ENCODE assay signal across 13 mouse cellular contexts in the genomic region with DNA sequence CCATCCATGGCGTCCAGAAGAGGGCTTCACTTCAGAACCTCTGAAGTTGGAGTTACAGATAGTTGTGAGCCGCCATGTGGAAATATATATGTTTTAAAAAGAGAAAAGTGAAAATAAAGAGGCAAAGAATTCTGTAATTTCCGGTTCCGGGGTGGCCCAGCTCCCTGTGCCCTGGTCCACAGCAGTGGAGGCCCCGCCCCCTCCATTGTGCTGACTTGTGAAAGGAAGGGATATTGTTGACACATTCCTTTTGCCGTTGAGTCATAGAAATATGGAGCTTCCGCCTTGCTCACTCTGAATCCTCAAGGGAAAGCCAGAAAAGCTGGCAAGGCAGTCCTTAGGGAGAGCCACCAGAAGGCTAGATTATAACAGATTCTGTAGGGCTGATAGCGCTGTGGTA. TPM values are rescaled to one million over a fixed set of nuclear protein-coding genes. Genes with fewer than 3 reads are reported as not detected.
DNase-seq lines count a peak whose midpoint lies in the region; ATAC-seq and TF ChIP-seq lines count a peak whose summit lies in the region.
"Had no signal": no experiment of that assay in that cellular context is flagged by ENCODE, and none has a peak within 500 bp of the region (broad histone marks: within the 10 kb centered on the region; RNA-seq: fewer than 3 reads in every experiment).

No protein-coding gene starts in this region.

- no peak overlapping the region for H3K4me2 ChIP-seq in kidney, embryonic 14.5 days (replicated peaks; ENCODE audit: low read depth, low read length)
- no peak overlapping the region for H3K4me2 ChIP-seq in lung, embryonic 14.5 days
- H3K4me2 ChIP-seq in midbrain, embryonic 11.5 days: no peak overlapping the region
- H3K4me2 ChIP-seq: heart, embryonic 13.5 days had no signal

- no peaks in the 10 kb centered on the region for H3K27me3 ChIP-seq in kidney, embryonic 14.5 days (ENCODE audit: control insufficient read depth, insufficient read depth, low read length)
- H3K27me3 ChIP-seq in lung, embryonic 14.5 days (ENCODE audit: insufficient read depth, low read length): no peaks in the 10 kb centered on the region
- no peaks in the 10 kb centered on the region for H3K27me3 ChIP-seq in midbrain, embryonic 11.5 days (ENCODE audit: control insufficient read depth, insufficient read depth, low read length)

- H3K4me3 ChIP-seq in kidney, embryonic 14.5 days (ENCODE audit: low read length): no peak overlapping the region
- no peak overlapping the region for H3K4me3 ChIP-seq in lung, embryonic 14.5 days (ENCODE audit: low read depth, low read length)
- no peak overlapping the region for H3K4me3 ChIP-seq in midbrain, embryonic 11.5 days (ENCODE audit: low read depth, low read length)
- H3K4me3 ChIP-seq: heart, embryonic 13.5 days had no signal

- no peaks in the 10 kb centered on the region for H3K36me3 ChIP-seq in kidney, embryonic 14.5 days (ENCODE audit: control insufficient read depth, insufficient read depth, low read length)
- no peaks in the 10 kb centered on the region for H3K36me3 ChIP-seq in lung, embryonic 14.5 days (ENCODE audit: insufficient read depth)
- H3K36me3 ChIP-seq in midbrain, embryonic 11.5 days (ENCODE audit: control insufficient read depth, insufficient read depth, low read length): no peaks in the 10 kb centered on the region
- H3K36me3 ChIP-seq: heart, embryonic 13.5 days had no signal

- H3K9ac ChIP-seq in kidney, embryonic 14.5 days (ENCODE audit: low read depth, low read length): no peak overlapping the region
- no peak overlapping the region for H3K9ac ChIP-seq in lung, embryonic 14.5 days
- H3K9ac ChIP-seq in midbrain, embryonic 11.5 days (ENCODE audit: low read length): no peak overlapping the region
- H3K9ac ChIP-seq: heart, embryonic 13.5 days had no signal

- no peaks in the 10 kb centered on the region for H3K4me1 ChIP-seq in kidney, embryonic 14.5 days (ENCODE audit: control insufficient read depth, insufficient read depth, low read length)
- no peaks in the 10 kb centered on the region for H3K4me1 ChIP-seq in lung, embryonic 14.5 days (ENCODE audit: insufficient read depth)
- no peaks in the 10 kb centered on the region for H3K4me1 ChIP-seq in midbrain, embryonic 11.5 days (ENCODE audit: control insufficient read depth, insufficient read depth, low read length)
- H3K4me1 ChIP-seq: heart, embryonic 13.5 days had no signal

- H3K27ac ChIP-seq in kidney, embryonic 14.5 days (ENCODE audit: low read depth, low read length): no peak overlapping the region
- no peak overlapping the region for H3K27ac ChIP-seq in lung, embryonic 14.5 days (ENCODE audit: low read depth)
- H3K27ac ChIP-seq in midbrain, embryonic 11.5 days (ENCODE audit: low read depth, low read length): no peak overlapping the region
- H3K27ac ChIP-seq: heart, embryonic 13.5 days had no signal

- ATAC-seq in kidney, embryonic 14.5 days (ENCODE audit: low FRiP score, low TSS enrichment): no peak
- ATAC-seq in lung, embryonic 14.5 days (ENCODE audit: insufficient read depth): peak; percentile 44; the same call in 1 of the 2 replicates
- ATAC-seq in midbrain, embryonic 11.5 days (ENCODE audit: low FRiP score): no peak

- no peak for TF ChIP-seq CTCF in lung, embryonic 14.5 days (IDR thresholded peaks at IDR 0.05; ENCODE audit: low read depth)

- H3K9me3 ChIP-seq in kidney, embryonic 14.5 days (ENCODE audit: control insufficient read depth, low read length): no peaks in the 10 kb centered on the region
- H3K9me3 ChIP-seq in lung, embryonic 14.5 days (ENCODE audit: low read depth, low read length): no peaks in the 10 kb centered on the region
- H3K9me3 ChIP-seq in midbrain, embryonic 11.5 days (ENCODE audit: control insufficient read depth, low read length): no peaks in the 10 kb centered on the region
- H3K9me3 ChIP-seq: heart, embryonic 13.5 days had no signal

- WGBS in kidney, embryonic 14.5 days: 80% methylated on average over 8 of the region's 8 CpGs
- WGBS in lung, embryonic 14.5 days: 64% methylated on average over 8 of the region's 8 CpGs
- 86% methylated on average over 8 of the region's 8 CpGs for WGBS in midbrain, embryonic 11.5 days

- peak; percentile 14 for DNase-seq in adrenal gland, adult 2 months
- DNase-seq in adrenal gland, adult 18-20 months (ENCODE audit: low spot score in 2 of 2): no peak
- DNase-seq in kidney, postnatal 14 days: peak; percentile 19
- DNase-seq in lung, embryonic 14.5 days: peak; percentile 59
- peak; percentile 79 for DNase-seq in urinary bladder, postnatal 14 days (ENCODE audit: low spot score)
- no peak for DNase-seq in midbrain, embryonic 11.5 days (ENCODE audit: low spot score, missing footprints)
- DNase-seq in embryo, embryonic 10 days (ENCODE audit: low spot score): no peak
- DNase-seq: cerebellum, adult 18-20 months had no signal

RNA-seq across cellular contexts. Expression of a gene that starts 9.5 kb away (rescaled TPM):
- total RNA-seq in adrenal gland, adult 2 months (2021): under 1 TPM in 1 of 2 experiments, not detected in 1; 0.17 TPM
- 0.15 and 0.26 TPM in 2 replicates for polyA plus RNA-seq in adrenal gland, adult 2 months (2012; rRNA removed)
- total RNA-seq in adrenal gland, adult 18-20 months (2021): under 1 TPM; 0.16 to 0.40 TPM
- not detected in 2 replicates for polyA plus RNA-seq in kidney, embryonic 14.5 days (2014; fragmentation: Nextera tagmentation; extraction: Ambion mirVana)
- not detected in 2 replicates for polyA plus RNA-seq in lung, embryonic 14.5 days (2014; fragmentation: Nextera tagmentation; extraction: Ambion mirVana)
- 0.10 TPM in 1 of 2 replicates, not detected in the other for polyA plus RNA-seq in midbrain, embryonic 11.5 days (2014; fragmentation: Nextera tagmentation; extraction: Ambion mirVana)
- total RNA-seq: layer of hippocampus, postnatal 14 days had no signal
- polyA plus RNA-seq: heart, embryonic 13.5 days; liver, embryonic 16.5 days; neural tube, embryonic 11.5 days had no signal

RNA-seq across cellular contexts. Expression of a gene that starts 52.5 kb away (rescaled TPM):
- 100 to 1,000 TPM; 114 to 121 TPM for total RNA-seq in adrenal gland, adult 2 months (2021)
- polyA plus RNA-seq in adrenal gland, adult 2 months (2012; rRNA removed): 7.2 and 9.1 TPM in 2 replicates
- total RNA-seq in adrenal gland, adult 18-20 months (2021): 100 to 1,000 TPM; 113 to 140 TPM
- polyA plus RNA-seq in kidney, embryonic 14.5 days (2014; fragmentation: Nextera tagmentation; extraction: Ambion mirVana): 28.2 and 29.1 TPM in 2 replicates
- polyA plus RNA-seq in lung, embryonic 14.5 days (2014; fragmentation: Nextera tagmentation; extraction: Ambion mirVana): 21.6 and 23.0 TPM in 2 replicates
- polyA plus RNA-seq in midbrain, embryonic 11.5 days (2014; fragmentation: Nextera tagmentation; extraction: Ambion mirVana): 11.9 and 13.8 TPM in 2 replicates

Comparison
In these comparisons a context has a peak if more than half of its experiments do, and no peak if none do; other contexts are left out.
1. DNase-seq: peak in adrenal gland, adult 2 months (single experiment), kidney, postnatal 14 days (single experiment), lung, embryonic 14.5 days (single experiment) and urinary bladder, postnatal 14 days (single experiment); none in adrenal gland, adult 18-20 months (0 of 2), midbrain, embryonic 11.5 days (single experiment) and embryo, embryonic 10 days (single experiment).